Mouse (Mus musculus) liver, postnatal 0 days (tissue): Measurements from ENCODE around the gene Ddx18.

Source experiments
- CTCF ChIP-seq: sonication (generic); IDR thresholded peaks from 2 replicates; pipeline ENCODE4 v1.5.1; 2016; ENCODE audit warnings: antibody characterized with exemption, low read depth
- EP300 ChIP-seq: IDR thresholded peaks from 2 replicates; pipeline ENCODE4 v1.6.1; 2016; ENCODE audit warnings: antibody characterized with exemption, low read depth, mild to moderate bottlenecking

DNA sequence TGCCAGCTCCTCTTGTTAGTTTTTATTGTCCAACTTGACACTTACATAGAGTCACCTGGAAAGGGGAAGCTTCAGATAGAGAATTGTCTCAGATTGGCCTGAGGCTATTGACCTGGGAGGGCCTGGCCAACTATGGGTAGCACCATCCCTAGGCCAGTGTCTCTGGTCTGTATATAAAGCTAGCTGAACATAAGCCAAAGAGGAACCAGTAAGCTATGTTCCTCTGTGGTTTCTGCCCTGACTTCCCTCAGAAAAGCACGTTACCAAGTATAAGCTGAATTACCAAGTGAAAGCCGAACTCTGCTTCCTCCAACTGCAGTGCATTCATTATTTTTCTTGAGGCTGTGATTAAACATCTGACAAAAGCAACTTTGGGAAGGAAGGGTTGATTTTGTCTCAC lies 59.1 kb downstream of the Ddx18 start:
- TF ChIP-seq CTCF (no peak), EP300 (no peak)
